Mouse (Mus musculus) heart, postnatal 0 days (tissue): ENCODE measurements around the gene Trappc3.

Source experiments
- CTCF ChIP-seq: IDR thresholded peaks from 2 replicates; pipeline ENCODE4 v1.5.1; 2016; ENCODE audit warnings: antibody characterized with exemption, control low read depth, low read depth
- EP300 ChIP-seq: IDR thresholded peaks from 2 replicates; pipeline ENCODE4 v1.6.1; 2016; ENCODE audit warnings: antibody characterized with exemption, low read depth

DNA sequence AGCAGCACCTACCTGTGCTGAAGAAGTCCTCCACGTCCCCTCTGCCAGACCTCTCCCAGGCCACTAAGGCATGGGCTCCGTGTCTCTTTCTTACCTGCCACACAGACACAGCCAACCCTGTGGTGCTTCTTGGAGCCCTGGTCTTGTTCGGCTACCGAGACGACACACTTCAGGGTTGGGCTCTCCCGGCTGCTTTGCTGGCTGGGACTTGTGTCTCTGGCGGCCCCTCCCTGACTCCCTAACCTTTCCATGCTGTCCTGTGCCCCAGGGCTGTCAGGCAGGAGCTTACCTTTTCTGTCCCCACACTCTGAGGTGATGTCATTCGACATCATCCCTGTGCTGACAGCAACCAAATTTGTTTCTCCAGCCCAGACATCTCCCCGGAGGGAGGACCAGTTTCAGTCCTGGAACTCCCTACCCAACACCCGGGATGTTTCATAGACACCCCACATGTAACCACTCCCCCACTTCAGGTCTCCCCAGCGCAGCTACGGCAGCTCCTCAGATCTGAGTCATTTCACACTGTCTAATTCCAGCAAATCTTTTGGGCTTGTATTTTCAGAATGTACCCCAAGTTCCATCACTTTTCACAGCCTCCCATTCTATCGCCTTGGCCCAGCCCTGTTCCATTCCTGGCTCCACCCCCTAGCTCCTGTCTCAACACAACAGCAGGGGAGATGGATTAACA, 15.8 kb upstream of the Trappc3 start:
- no peak for TF ChIP-seq CTCF
- TF ChIP-seq EP300: no peak
